Mouse (Mus musculus): Measurements from ENCODE around the gene Cstad.

Cstad gene

DNA sequence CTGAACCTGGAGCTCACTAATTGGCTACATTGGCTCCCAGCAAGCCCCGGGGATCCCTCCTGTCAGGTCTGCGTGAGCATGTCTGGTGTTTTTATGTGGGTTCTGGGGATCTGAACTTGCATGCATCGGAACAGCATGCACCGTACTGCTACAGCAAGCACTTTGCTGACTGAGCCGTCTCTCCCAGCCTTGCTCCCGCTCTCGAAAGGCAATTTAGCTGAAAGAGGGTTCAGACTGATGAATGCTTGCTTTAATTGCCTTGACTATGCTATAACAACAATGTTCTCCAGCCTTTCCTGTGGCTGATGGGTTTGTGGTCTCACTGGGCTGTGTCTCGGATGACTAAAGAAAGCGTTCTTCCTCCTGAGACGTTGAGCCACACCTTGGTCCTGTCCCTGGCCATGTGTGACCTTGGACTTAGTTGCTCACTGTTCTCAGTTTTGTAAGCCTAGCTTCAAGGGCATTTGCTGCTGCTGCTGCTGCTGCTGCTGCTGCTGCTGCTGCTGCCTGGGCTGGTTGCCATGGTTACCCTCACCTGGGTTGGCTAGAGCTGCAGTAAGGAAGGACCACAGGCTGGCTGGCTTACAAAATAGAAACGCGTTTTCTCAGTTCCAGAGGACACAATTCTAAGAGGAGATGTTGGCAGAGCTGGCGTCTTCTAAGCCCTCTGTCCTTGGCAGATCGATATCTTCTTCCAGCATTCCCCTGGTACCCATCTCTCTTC is 34.4 kb downstream of the Cstad start:
- DNase-seq, result no peak

DNA sequence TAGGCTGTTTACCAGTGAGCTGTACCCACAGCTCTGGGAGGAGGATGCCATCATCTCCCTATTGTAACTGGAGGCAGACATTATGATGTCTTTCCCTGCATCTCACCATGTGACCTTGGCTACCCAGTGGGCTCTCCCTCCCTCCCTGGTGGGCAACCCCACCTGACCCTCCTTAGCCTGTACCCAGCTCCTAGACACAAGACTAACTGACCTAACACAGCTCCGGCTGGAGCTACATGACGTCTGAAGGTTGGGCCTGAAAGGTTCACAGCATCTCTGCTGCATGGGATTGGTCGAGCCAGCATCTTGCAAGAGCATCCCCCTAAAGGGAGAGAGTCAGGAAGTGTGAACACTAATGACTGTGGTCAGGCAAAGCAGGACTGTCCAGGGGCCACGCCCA is 35.0 kb downstream of the Cstad start:
- DNase-seq, result no peak

DNA sequence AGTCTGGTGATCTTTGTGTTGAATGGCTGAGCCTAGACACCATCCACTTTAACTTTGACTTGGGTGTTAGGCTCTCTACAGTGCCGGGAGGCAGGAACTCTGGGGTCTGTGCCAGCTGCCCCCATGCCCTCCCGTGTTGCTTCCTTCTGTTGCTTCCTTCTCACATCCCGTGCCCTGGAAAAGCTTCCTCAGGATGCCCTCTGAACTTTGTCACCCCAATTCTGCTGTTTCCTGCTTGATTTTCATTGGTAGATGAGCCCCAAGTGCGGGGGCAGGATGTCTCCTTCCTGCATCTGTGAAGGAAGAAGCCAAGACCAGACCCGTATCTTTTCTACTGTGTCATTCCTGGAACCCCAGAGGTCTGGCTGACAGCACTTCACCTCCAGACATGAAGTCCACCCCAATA is 41.4 kb downstream of the Cstad start:
- peak; percentile 73 for DNase-seq

DNA sequence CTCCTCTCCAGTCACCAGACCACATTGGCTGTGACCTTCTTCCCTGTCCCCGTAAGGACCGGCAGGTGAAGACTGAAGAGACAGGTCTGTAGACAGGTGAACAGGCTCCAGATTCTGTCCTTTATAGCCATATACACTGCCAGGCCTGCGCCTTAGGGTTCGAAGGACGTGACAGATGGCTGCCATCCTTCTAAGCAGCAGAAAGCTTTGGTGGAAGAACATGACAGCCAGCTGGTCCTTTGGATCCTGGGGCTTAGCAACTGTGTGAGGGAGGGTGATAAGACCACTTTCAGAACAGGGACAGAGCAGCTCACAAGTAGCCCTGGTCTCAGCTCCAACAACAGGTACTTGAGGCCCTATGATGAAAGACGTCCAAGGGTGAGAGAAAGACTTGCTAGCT is 43.2 kb downstream of the Cstad start:
- DNase-seq, result no peak

DNA sequence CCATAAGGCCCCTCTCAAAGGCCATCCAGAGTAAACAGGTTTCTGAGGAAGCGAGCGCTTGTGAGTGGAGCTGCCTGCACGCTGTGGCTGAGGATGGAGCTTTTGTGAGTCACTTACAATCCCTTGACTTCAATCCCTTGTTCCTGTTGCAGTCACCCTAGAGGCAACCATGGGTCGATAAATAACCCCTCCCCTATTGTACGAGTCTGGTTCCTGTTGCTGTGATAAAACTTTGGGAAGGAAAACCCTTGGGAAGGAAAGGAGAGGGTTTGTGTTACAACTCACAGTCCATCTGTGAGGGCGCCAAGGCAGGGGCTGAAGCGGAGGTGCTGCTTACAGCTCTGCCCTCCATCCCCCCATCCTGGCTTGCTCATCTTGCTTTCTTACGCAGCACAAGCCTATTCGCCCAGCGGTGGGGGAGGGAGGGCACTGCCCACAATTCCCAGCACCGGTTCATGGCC is 45.2 kb downstream of the Cstad start:
- DNase-seq, result no peak

DNA sequence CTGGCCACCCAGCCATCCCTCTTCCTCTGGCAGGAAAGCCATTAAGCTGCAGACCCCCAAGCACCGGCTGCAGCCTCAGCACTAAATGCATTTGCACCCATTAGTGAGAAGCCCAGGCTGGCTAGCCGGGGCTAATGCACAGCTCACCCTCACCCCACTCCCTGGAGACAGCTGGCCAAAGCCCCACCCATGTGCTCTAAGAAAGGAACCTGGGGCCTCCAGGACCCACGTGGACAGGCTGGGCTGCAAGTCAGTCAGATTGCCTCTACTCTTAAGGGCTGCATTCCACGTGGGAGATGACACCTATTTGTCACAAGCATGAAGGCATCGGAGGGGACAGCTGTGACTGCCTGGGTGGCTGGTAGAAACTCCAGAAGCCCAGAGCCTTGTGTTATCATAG is 48.0 kb downstream of the Cstad start:
- DNase-seq, result no peak

DNA sequence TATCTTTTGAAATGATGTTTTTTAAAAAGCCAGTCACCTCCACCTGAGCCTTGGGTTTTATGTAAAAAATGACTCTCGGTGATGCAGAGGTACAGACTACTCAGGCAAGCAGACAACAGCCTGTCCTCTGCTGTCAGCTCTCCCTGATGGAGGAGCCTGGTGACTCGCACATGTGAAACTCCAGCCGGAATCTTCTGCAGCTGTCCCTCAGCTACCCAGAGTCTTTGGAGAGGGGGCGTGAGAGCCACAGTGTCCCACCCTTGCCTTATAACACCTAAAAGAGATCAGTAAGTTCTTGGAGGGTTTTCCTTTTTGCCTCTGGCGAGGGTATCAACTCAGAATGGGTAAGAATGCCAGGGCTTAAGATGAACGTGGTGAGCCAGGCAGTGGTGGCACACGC is 48.6 kb downstream of the Cstad start:
- no peak for DNase-seq

DNA sequence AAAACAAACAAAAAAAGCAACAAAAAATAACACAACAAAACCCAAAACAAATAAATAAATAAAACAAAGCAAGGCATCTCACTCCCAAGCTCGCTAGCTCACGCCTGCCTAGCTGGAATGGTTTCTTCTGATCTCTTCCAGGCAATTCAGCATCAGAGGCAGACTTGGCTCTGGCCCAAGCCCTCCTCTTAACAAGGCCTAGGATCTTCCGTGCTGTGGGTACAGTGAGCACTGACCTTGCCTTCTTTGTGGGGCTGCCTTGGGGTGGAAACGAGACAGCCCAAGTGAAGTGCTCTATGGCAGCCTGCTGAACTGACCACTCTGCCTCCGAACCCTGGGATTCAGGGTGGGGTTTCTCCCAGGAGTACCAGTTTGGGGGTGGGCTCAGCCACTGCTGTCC is 52.0 kb downstream of the Cstad start:
- DNase-seq, result peak; percentile 71 to 84

DNA sequence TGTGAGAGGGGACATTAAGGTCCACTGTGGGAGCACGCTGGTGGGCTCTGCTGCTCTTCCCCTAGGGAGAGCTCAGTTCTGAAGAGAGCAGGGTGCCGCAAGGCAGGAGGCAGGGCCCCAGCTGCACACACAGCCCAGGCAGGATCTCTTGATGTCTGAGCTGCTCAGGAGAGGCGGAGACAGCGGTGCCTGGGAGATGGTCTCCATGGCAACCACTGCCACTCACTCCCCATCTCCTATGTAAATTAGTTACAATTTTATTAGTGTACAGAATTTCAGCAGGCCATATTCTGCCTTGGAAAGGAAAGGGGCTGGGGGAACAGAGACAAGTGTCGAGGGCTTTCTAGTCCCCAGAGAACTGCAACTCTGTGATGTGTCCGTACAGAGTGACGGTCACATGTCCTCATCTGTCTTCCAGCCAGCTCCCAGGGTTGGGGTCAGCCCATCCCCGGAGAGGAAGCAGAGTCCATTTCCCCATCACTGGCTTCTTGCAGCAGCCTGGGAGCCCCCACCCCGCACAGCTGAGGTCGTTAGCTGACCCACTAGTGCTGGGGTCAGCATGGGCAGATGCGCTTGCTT is 52.6 kb downstream of the Cstad start:
- DNase-seq, result peak; percentile 55 to 61

DNA sequence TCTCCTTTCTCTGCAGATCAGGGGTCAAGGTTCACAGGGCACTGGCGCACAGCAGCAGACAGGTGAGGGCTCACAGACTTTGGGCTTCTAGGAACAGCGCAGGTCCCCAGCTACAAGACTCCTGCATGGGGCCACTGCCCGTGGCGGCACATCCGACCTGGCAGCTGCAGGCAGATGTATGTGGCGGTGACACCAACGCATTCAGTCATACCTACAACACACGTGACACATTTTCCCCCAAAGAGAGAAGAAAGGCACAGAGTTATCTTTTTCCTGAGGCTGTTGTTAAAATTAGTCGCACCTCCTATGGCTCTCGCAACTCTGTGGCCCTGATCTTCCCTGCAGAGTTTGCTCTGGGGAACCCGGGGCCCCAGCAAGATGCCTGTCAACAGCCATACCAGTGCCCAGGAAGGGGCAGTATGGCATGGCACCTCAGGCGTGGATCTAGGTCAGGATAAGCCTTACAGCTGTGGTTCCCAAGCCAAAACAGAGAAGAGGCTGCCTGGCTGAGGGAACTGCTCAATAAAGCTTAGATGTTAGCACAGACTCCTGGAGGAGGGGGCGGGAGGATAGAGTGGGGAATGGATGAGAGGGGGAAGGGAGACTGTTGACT is 53.1 kb downstream of the Cstad start:
- DNase-seq, result no peak

DNA sequence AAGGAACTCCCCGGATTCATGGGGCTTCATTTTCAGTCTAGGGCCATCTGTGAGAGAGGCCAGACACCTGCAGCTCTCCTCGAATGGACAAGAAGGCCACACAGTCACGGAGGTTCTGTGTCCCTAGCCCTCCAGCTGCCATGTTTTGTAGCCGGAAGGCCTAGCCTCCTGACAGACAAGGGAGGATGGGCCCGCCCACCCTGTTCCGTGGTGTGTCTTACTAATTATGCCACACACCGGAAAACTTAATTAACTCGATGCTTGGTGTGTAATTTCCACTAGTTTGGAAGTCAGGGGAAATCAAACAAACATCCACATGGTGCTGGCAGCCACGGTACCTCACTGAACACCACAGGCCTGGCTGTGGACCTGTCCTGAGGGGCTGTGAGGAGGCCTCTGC is 55.4 kb downstream of the Cstad start:
- no peak for DNase-seq

DNA sequence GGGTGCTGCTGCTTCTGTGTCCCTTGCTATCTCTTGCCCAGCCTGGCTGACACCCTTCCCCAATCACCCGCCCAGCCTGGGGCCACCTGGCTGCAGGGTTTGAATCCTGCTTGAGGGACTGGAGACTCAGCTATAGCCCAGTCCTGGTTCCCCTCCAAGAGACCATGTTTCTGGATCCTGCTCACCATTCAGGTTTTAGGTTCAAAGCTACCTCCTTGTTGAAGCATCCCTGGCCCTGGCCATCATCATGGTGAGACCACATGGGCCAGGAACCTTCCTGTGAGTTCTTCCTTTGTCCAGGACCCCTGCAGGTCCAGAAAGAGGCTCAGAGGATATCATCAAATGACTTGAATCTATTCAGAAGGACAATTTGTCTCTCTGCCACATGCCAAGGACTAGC is 57.0 kb downstream of the Cstad start:
- no peak for DNase-seq

DNA sequence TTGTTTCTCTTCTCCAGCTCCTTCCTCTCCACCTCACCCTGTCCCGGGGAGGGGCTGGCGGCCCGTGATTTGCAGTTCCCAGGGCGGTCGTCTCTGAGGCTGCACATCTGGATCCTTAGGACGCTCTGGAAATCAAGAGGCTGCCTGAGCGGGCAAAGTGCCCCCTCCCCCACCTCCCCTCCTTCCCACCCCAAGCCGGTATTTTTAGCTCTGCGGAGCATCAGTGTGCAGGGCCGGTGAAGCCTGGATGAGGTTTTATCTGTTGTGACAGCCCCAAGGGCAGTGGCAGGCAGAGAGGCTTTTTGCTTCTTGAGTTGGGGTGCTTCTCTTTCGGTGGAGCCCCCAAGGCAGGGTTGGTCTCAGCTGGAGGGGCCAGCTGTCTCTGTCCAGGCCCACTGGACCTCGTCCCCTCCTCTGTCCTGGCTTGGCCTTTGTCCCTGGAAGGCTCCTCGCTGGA is 57.8 kb downstream of the Cstad start:
- DNase-seq, result peak in 1 of 2 experiments; percentile 45

DNA sequence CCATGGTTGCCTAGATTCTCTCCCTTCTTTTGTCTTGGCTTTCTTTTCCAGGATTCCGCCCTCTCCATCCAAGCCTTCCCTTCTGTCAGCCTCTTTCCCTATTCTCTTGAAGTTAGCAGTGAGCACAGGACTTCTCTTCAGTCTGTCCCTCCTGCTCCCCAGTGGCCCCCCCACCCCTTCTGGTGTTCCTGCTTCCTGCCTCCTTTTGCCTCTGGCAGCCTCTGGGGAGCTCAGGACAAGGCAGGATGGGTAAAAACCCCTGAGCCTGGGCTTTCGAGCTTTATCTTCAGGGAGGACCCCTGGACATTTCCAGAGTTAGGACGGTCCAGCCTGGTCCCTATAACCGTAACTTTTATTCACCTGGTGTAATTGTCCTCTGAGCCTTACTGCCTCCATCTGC is 58.2 kb downstream of the Cstad start:
- peak in 1 of 2 experiments; percentile 34 for DNase-seq

DNA sequence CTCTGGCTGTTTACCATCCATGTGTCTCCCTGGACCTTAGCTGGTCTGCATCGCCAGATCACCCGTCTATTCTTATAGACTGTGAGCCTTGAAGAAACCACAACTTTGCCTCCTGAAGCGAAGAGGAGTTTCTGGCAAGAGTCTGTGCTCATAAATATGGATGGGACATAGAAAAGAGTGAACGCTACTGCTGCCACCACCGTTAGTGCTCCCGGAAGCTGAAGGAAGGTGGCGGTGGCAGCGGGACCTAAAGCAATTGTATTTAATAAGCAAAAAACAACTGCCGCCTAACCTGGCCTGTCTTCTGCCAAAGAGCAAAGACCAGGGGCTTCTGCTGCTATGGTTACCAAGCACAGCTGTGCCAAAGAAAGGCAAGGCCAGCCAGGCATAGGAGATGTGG is 59.3 kb downstream of the Cstad start:
- DNase-seq, result peak in 1 of 2 experiments; percentile 26

DNA sequence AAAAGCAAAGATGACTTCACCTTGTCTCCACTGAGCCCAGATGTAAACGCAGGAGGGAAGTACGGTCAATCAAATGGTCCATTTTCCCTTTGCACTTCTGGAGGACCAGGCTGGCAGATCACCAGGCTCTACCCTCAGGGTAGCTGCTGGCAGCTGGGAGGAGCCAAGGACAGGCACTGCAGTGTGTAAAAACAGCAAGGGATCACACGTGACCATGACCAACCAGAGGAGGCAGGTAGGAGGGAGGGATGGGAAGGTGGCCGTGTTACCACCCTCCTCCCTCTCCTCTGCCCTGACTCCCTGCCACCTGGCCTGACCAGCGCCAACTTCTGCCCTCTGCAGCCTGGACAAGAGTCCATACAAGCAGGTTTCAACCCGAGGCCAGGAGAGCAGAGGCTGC is 59.7 kb downstream of the Cstad start:
- DNase-seq, result peak; percentile 82 to 91

DNA sequence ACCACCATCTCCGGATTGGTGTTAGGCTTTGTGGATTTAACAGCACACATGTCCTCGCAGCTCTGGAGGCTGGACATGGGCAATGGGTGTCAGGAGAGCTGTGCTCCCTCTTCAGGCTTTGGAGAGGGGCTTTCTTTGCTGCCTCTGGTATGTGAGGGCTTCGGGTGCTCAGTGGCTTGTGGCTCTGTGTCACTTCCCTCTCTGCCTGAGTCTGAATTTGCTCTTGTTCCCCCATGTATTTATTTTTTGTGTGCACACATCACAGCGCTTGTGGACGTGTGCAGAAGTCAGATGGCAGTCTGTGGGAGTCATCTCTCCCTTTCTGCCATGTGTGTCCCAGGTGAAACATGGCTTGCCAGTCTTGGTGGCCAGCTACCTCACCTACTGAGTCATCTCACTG is 60.9 kb downstream of the Cstad start:
- DNase-seq, result no peak

DNA sequence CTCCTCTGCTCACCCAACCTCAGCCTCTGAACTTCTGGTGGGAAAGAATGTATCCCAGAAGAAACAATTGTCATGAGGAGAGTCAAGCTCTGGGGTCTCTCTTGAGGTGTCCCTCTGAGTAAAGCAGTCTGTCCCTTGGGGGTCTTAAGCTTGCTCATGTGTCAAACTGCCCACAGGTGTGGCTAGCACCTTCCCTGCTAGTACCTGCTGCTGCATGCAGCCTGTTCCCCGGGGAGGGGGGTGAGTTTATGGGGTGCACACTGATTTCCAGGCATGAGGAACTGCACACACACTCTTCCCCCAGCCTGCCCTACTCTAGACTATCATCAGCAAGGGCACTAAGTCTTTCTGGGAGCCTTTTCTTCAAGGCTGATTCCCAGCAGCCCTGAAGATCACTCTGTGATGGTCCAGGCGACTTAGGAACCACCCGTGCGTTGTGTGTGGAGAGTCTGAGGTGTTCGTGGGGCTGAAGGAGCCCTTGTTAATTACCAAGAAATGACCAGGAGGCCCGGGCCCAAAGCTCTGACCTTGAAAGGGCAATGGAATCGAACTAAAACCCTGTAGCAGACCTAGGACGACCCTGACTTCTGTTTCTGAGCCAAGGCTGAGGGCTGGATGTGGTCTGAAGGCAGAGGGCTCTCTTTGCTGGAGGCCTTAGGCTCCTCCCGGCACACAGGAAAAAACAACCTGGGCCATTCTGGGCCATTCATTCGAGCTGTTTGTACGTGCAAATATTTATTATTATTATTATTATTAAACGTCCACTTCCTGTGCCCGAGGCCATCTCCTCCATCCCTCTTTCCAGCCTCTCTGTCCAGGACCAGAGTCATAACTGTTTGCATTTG is 62.1 kb downstream of the Cstad start:
- peak in 1 of 2 experiments; percentile 23 for DNase-seq

DNA sequence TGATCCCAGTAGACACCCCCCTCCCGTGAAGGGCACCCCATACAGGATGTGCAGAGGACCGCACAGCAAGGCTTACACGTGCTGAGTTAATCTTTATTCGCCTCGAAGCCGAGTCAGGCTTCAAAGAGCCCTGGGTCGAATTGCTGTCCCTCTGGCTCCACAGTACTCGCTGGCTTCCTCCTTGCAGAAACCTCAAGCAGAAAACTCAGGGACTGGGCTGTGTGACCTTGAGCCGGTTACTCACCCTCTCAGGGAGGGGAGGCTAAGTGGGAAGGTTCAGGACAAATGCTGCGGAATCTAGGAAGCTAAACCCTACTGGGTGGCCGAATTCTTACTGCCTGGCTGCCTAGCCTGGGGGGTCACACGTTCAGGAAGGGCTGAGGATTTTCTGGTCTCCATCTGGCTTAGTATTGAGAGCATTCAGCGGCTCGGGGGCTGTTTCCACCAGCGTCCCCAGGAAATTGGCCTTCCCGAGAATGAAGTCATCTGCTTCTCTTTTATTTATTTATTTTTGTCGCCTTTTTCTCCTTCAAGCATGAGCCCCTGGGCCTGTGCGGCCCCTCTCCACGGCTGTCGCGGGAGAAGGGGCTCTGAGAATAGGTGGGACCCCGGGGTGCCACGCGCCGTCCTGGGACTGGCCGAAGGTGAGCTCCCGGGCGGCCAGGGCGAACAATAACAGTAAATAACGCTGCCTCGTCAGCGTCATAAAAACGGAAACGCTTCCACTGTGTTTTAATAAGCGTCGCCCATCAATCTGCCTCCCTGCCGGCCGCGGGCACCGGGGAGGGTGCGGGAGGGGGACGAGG is 63.0 kb downstream of the Cstad start:
- peak; percentile 80 to 89 for DNase-seq

DNA sequence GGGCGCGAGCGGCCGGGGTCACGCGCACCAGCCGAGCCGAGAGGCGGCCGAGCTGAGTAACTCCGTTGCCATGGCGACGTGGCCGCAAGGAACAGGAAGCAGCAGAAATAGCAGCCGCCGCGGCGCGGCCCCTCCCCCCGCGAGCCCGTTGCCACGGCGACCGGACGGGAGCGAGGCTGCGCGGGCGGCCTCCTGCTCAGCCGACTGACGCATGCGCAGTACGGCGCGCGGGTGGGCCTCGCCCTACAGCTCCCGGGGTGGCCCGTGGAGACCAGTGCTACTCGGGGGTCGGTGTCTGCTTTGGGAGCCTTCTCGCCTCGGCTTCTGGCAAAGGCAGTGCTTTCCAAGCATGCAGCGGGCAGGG is 63.6 kb downstream of the Cstad start:
- peak; percentile 100 for DNase-seq
